Mouse (Mus musculus): ENCODE measurements around the gene Ifrd1. TPM values are rescaled to one million over a fixed set of nuclear protein-coding genes. Genes with fewer than 3 reads are reported as not detected.
A peak's percentile ranks its signal among the peaks of the same experiment; 100 is the strongest.

The Ifrd1 gene
- polyA plus RNA-seq, 1 experiment, result 59.0 TPM

- DNase-seq (ENCODE audit: low read depth), result no peak
- TF ChIP-seq POLR2A (IDR thresholded peaks at IDR 0.05; ENCODE audit: borderline replicate concordance, extremely low read depth, insufficient read depth, insufficient read length, poor library complexity, severe bottlenecking) (no peak), CTCF (IDR thresholded peaks at IDR 0.05; ENCODE audit: borderline replicate concordance, extremely low read depth, insufficient read depth, insufficient read length) (no peak)
Measured at GRCm38 (mm10) chr12:40217776-40218175, 30.5 kb downstream of the Ifrd1 start.

- TF ChIP-seq CTCF (IDR thresholded peaks at IDR 0.05; ENCODE audit: borderline replicate concordance, extremely low read depth, insufficient read depth, insufficient read length) (no peak), POLR2A (IDR thresholded peaks at IDR 0.05; ENCODE audit: borderline replicate concordance, extremely low read depth, insufficient read depth, insufficient read length, poor library complexity, severe bottlenecking) (no peak)
- no peak for DNase-seq (ENCODE audit: low read depth)
Measured at GRCm38 (mm10) chr12:40214888-40215876, 33.1 kb downstream of the Ifrd1 start.

GRCm38 (mm10) chr12:40209049-40209448 is 39.3 kb downstream of the Ifrd1 start:
- DNase-seq (ENCODE audit: low read depth), result no peak
- TF ChIP-seq POLR2A (IDR thresholded peaks at IDR 0.05; ENCODE audit: borderline replicate concordance, extremely low read depth, insufficient read depth, insufficient read length, poor library complexity, severe bottlenecking) (no peak), CTCF (IDR thresholded peaks at IDR 0.05; ENCODE audit: borderline replicate concordance, extremely low read depth, insufficient read depth, insufficient read length) (no peak)

- no peak for TF ChIP-seq CTCF (IDR thresholded peaks at IDR 0.05; ENCODE audit: borderline replicate concordance, extremely low read depth, insufficient read depth, insufficient read length)
- TF ChIP-seq POLR2A (IDR thresholded peaks at IDR 0.05; ENCODE audit: borderline replicate concordance, extremely low read depth, insufficient read depth, insufficient read length, poor library complexity, severe bottlenecking), result no peak
- DNase-seq (ENCODE audit: low read depth), result no peak
Measured at GRCm38 (mm10) chr12:40207909-40208308, 40.4 kb downstream of the Ifrd1 start.

- no peak for DNase-seq (ENCODE audit: low read depth)
- no peak for TF ChIP-seq CTCF (IDR thresholded peaks at IDR 0.05; ENCODE audit: borderline replicate concordance, extremely low read depth, insufficient read depth, insufficient read length)
- TF ChIP-seq POLR2A (IDR thresholded peaks at IDR 0.05; ENCODE audit: borderline replicate concordance, extremely low read depth, insufficient read depth, insufficient read length, poor library complexity, severe bottlenecking), result no peak
Measured at GRCm38 (mm10) chr12:40202161-40203035, 45.9 kb downstream of the Ifrd1 start.

GRCm38 (mm10) chr12:40200484-40201235 is 47.6 kb downstream of the Ifrd1 start:
- TF ChIP-seq POLR2A (IDR thresholded peaks at IDR 0.05; ENCODE audit: borderline replicate concordance, extremely low read depth, insufficient read depth, insufficient read length, poor library complexity, severe bottlenecking) (no peak), CTCF (IDR thresholded peaks at IDR 0.05; ENCODE audit: borderline replicate concordance, extremely low read depth, insufficient read depth, insufficient read length) (no peak)
- no peak for DNase-seq (ENCODE audit: low read depth)

GRCm38 (mm10) chr12:40199795-40200402 is 48.4 kb downstream of the Ifrd1 start:
- peak; percentile 76 for DNase-seq (ENCODE audit: low read depth)
- TF ChIP-seq POLR2A (IDR thresholded peaks at IDR 0.05; ENCODE audit: borderline replicate concordance, extremely low read depth, insufficient read depth, insufficient read length, poor library complexity, severe bottlenecking) (no peak), CTCF (IDR thresholded peaks at IDR 0.05; ENCODE audit: borderline replicate concordance, extremely low read depth, insufficient read depth, insufficient read length) (peak; percentile 83)

- DNase-seq (ENCODE audit: low read depth), result peak; percentile 27
- TF ChIP-seq POLR2A (IDR thresholded peaks at IDR 0.05; ENCODE audit: borderline replicate concordance, extremely low read depth, insufficient read depth, insufficient read length, poor library complexity, severe bottlenecking) (no peak), CTCF (IDR thresholded peaks at IDR 0.05; ENCODE audit: borderline replicate concordance, extremely low read depth, insufficient read depth, insufficient read length) (no peak)
Measured at GRCm38 (mm10) chr12:40199302-40199701, 49.0 kb downstream of the Ifrd1 start, which contains the start of gene Lsmem1. Gene Lsmem1 (minus strand): TSS chr12:40199490.

GRCm38 (mm10) chr12:40198427-40198826 is 49.9 kb downstream of the Ifrd1 start:
- TF ChIP-seq CTCF (IDR thresholded peaks at IDR 0.05; ENCODE audit: borderline replicate concordance, extremely low read depth, insufficient read depth, insufficient read length) (no peak), POLR2A (IDR thresholded peaks at IDR 0.05; ENCODE audit: borderline replicate concordance, extremely low read depth, insufficient read depth, insufficient read length, poor library complexity, severe bottlenecking) (no peak)
- no peak for DNase-seq (ENCODE audit: low read depth)

GRCm38 (mm10) chr12:40198019-40198418 is 50.3 kb downstream of the Ifrd1 start:
- DNase-seq (ENCODE audit: low read depth), result no peak
- TF ChIP-seq POLR2A (IDR thresholded peaks at IDR 0.05; ENCODE audit: borderline replicate concordance, extremely low read depth, insufficient read depth, insufficient read length, poor library complexity, severe bottlenecking) (no peak), CTCF (IDR thresholded peaks at IDR 0.05; ENCODE audit: borderline replicate concordance, extremely low read depth, insufficient read depth, insufficient read length) (no peak)

Measured in brain, embryonic 14.5 days (tissue).